Mouse (Mus musculus): ENCODE measurements at regions not wholly inside any gene's neighbourhood (a gene's known extent, or its start where the extent isn't known, plus 50 kb on each side); places are given as distances from the start of the nearest gene placed in this dataset.

DNA sequence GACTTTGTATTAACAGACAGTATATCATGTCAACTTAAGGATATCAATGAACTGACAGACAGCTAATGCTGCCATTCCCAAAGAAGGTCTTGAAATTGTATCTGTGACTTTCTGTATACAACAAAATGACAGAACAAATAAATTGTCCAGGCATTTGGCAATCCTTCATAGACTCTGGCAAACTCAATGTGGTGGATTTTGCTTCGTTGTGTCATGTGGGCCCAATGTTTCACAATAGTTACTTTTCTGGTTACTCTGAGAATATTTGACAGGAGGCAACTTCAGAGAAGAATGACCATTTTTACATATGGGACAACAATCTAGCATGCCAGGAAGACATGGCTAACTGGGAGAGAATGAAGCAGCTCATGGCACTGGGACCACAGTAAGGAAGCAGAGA lies 585.9 kb downstream of the Lmo4 start:
- Histone ChIP-seq H3K9ac (no peak overlapping the region), H3K4me1 (no peaks in the 10 kb centered on the region), H3K36me3 (no peaks in the 10 kb centered on the region), H3K27ac (replicated peaks) (no peak overlapping the region), H3K4me3 (replicated peaks) (no peak overlapping the region), H3K9me3 (replicated peaks) (no peaks in the 10 kb centered on the region), H3K27me3 (no peaks in the 10 kb centered on the region), H3K4me2 (replicated peaks) (no peak overlapping the region)
- ATAC-seq (ENCODE audit: insufficient number of reproducible peaks, low FRiP score, low TSS enrichment, low read depth) = no peak
- WGBS = 76% methylated on average over 1 of the region's 1 CpGs

DNA sequence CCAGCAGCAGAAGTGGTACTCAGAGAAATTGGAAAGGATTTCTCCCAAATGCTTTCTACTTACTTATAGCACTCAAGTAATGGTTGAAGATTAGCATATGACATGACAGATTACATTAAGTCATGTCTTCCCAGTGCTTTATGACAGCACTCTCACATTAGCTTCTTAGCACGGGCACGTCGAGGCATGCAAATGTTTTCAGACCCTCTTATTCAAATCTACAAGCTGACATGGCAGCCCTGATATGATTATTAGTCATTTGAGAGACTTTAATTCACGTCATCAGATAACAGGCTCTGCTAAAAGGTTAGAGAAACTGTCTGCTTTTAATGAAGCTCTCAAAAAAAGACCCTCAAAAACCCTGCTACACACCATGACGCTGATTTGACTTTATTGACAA lies 590.1 kb downstream of the Lmo4 start:
- Histone ChIP-seq H3K27ac (replicated peaks) (no peak overlapping the region), H3K36me3 (no peaks in the 10 kb centered on the region), H3K4me1 (0 out of 2 replicates have a peak, but pooled peaks cover 2% of the 10 kb centered on the region), H3K9me3 (replicated peaks) (no peaks in the 10 kb centered on the region), H3K4me3 (replicated peaks) (no peak overlapping the region), H3K9ac (no peak overlapping the region), H3K27me3 (no peaks in the 10 kb centered on the region), H3K4me2 (replicated peaks) (no peak overlapping the region)
- no peak for ATAC-seq (ENCODE audit: insufficient number of reproducible peaks, low FRiP score, low TSS enrichment, low read depth)
- 58% methylated on average over 5 of the region's 5 CpGs for WGBS

DNA sequence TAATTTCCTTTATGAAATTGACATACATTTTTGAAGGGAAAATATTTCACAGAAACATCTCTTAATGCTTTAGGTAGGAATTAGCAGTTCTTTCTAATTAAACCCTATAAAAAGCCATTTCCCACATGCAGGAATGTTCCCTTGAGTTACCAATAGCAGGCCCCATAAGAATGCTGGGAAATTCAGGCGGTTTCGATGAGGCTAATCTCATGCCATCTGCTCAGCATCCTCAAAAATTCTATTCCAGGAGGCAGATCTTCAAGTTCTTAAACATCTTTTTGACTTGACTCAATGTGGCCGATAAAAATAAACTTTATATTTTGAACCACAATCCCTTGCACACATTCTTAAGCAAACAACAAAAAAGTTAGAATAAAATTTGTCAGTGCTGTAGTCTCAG lies 591.0 kb downstream of the Lmo4 start:
- no peak overlapping the region for H3K4me2 ChIP-seq (replicated peaks)
- no peaks in the 10 kb centered on the region for H3K27me3 ChIP-seq
- H3K27ac ChIP-seq (replicated peaks) = no peak overlapping the region
- H3K4me3 ChIP-seq (replicated peaks) = no peak overlapping the region
- no peaks in the 10 kb centered on the region for H3K36me3 ChIP-seq
- ATAC-seq (ENCODE audit: insufficient number of reproducible peaks, low FRiP score, low TSS enrichment, low read depth) = no peak
- H3K4me1 ChIP-seq = 0 out of 2 replicates have a peak, but pooled peaks cover 9% of the 10 kb centered on the region
- 85% methylated on average over 3 of the region's 3 CpGs for WGBS
- no peak overlapping the region for H3K9ac ChIP-seq
- H3K9me3 ChIP-seq (replicated peaks) = no peaks in the 10 kb centered on the region

DNA sequence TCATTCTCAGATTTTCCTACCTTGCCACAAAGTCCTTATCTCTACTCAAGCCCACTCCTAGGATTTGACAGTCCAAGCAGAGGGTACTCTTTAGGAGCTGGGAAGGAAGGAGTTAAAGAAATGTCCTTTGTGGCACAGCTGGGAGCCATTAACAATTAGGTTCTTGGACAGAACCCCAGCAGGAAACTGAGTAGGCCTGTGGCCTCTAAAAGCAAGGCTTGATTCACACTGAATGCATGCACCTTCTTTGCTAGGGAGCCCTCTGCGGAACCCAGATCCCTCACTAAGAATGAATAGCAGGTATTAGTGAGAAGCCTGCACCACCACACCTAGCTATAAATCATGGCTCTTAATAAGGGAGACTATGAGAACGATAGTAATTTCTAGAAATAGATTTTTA lies 595.3 kb downstream of the Lmo4 start:
- Histone ChIP-seq H3K27ac (replicated peaks) (no peak overlapping the region), H3K36me3 (no peaks in the 10 kb centered on the region), H3K27me3 (no peaks in the 10 kb centered on the region), H3K4me2 (replicated peaks) (no peak overlapping the region), H3K9ac (no peak overlapping the region), H3K4me1 (0 out of 2 replicates have a peak, but pooled peaks cover 9% of the 10 kb centered on the region), H3K4me3 (replicated peaks) (no peak overlapping the region), H3K9me3 (replicated peaks) (no peaks in the 10 kb centered on the region)
- 38% methylated on average over 2 of the region's 2 CpGs for WGBS
- ATAC-seq (ENCODE audit: insufficient number of reproducible peaks, low FRiP score, low TSS enrichment, low read depth) = no peak

DNA sequence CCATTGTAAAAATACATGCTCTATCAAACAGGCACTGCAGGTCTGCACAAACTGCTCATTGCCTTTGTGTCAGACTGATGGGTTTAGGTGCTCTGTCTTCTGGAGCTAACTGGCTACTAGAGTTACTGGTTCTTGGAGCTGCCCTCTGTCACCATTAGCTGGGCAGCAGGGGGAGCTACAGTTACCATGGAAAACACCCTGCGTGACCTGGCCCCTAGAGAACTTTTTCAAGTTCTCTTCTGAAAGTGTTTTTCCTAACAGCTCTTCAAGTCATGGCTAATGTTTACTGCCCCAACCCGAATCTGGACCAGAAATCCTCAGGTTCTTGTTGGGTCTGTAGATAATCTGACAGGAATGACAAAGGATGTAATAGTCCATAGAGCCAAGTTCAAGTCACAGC lies 605.9 kb downstream of the Lmo4 start:
- no peaks in the 10 kb centered on the region for H3K27me3 ChIP-seq
- H3K9me3 ChIP-seq (replicated peaks) = no peaks in the 10 kb centered on the region
- H3K4me2 ChIP-seq (replicated peaks) = no peak overlapping the region
- WGBS = 45% methylated on average over 2 of the region's 2 CpGs
- no peak for ATAC-seq (ENCODE audit: insufficient number of reproducible peaks, low FRiP score, low TSS enrichment, low read depth)
- H3K4me1 ChIP-seq = peaks cover 6% of the 10 kb centered on the region; the same call in 1 of the 2 replicates
- H3K36me3 ChIP-seq = no peaks in the 10 kb centered on the region
- H3K4me3 ChIP-seq (replicated peaks) = no peak overlapping the region
- H3K27ac ChIP-seq (replicated peaks) = no peak overlapping the region
- no peak overlapping the region for H3K9ac ChIP-seq

DNA sequence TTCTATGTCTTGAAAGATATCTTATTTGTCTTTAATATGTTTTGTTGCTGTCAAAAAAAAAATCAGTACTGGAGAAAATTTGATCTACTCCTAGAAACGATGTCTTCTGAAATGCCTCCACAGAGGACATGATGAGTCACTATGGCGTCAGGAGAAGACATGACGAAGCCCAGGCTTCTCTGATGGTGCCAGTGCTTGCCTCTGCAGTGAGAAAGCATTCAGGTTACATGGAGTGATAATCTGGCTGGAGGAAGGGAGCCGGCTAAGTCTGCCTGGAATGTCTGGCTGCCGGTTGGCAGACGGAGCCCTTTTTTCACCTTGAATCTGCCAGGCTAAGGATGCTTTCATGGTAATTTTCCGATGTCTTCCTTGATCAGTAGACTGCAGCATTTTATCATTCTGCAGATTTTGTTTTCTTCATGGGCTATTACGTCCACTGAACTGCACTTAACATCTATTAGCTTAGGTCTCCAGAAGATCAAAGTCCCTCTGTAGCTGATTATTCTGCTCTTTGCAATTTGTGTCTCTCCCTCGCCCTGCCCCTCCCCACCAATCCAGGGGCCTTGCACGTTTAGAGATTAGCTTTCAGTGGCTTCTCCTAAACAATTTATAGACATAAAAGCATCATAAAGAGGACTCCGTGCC lies 607.9 kb downstream of the Lmo4 start:
- H3K4me3 ChIP-seq (replicated peaks) = no peak overlapping the region
- no peaks in the 10 kb centered on the region for H3K27me3 ChIP-seq
- H3K9me3 ChIP-seq (replicated peaks) = no peaks in the 10 kb centered on the region
- H3K36me3 ChIP-seq = no peaks in the 10 kb centered on the region
- H3K27ac ChIP-seq (replicated peaks) = no peak overlapping the region
- no peak for ATAC-seq (ENCODE audit: insufficient number of reproducible peaks, low FRiP score, low TSS enrichment, low read depth)
- H3K4me2 ChIP-seq (replicated peaks) = no peak overlapping the region
- H3K4me1 ChIP-seq = peaks cover 6% of the 10 kb centered on the region; the same call in 1 of the 2 replicates
- WGBS = 17% methylated on average over 11 of the region's 11 CpGs
- no peak overlapping the region for H3K9ac ChIP-seq

DNA sequence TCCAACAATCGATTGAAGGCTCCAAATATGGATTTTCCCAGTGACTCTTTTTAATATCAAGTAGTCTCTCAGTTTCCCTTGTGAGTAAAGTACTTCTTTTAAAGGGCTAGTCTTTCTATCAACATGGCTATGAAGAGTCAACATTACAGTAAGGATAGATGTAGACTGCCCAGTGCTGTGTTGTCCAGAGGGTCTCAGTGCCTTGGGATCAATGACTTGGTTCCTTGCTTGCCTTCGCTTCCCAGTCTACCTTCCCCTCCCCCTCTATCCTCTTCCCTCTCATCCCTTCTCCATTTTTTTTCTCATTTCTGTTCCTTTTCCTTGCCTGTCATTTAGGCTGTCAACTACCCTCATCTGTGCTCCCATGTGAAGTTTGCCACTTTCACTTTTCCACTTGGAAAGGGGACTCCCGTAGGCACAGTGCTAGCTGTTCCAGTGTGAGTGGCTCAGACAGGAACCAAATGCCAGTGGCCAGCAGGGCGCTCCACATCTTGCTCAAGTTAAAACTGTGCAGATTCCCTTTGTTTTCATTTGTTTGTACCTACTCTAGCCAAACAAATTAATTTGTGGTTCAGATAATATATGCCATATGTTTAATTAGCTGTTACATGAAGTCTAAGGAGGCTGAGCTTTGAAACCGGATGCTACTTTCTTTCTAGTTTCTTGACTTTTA lies 608.9 kb downstream of the Lmo4 start:
- no peak overlapping the region for H3K27ac ChIP-seq (replicated peaks)
- H3K4me1 ChIP-seq = peaks cover 6% of the 10 kb centered on the region; the same call in 1 of the 2 replicates
- no peak overlapping the region for H3K4me2 ChIP-seq (replicated peaks)
- no peaks in the 10 kb centered on the region for H3K36me3 ChIP-seq
- no peak overlapping the region for H3K9ac ChIP-seq
- no peaks in the 10 kb centered on the region for H3K9me3 ChIP-seq (replicated peaks)
- whole genome bisulfite sequencing = 50% methylated on average over 5 of the region's 5 CpGs
- ATAC-seq (ENCODE audit: insufficient number of reproducible peaks, low FRiP score, low TSS enrichment, low read depth) = no peak
- no peaks in the 10 kb centered on the region for H3K27me3 ChIP-seq
- H3K4me3 ChIP-seq (replicated peaks) = no peak overlapping the region

DNA sequence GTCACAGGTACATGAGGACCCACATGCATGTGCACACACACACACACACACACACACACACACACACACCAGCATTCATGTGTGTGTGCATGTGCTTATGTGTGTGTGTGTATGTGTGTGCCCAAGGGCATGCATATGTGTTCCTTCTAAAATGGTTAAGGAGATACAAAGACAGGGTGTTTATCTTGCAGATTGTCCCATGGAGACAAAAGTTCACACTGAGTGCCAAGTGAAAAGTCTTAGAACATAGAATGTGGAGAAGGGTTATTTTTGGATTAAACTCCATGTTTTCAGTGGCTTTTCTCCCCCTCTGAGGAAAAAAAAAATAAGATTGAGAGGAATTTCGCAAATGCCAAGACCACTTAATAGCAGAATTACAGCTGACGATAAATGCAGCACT lies 609.9 kb downstream of the Lmo4 start:
- Histone ChIP-seq H3K4me3 (replicated peaks) (no peak overlapping the region), H3K9me3 (replicated peaks) (no peaks in the 10 kb centered on the region), H3K9ac (no peak overlapping the region), H3K36me3 (no peaks in the 10 kb centered on the region), H3K27ac (replicated peaks) (no peak overlapping the region), H3K4me1 (peaks cover 6% of the 10 kb centered on the region; the same call in 1 of the 2 replicates), H3K4me2 (replicated peaks) (no peak overlapping the region), H3K27me3 (no peaks in the 10 kb centered on the region)
- 59% methylated on average over 2 of the region's 2 CpGs for WGBS
- no peak for ATAC-seq (ENCODE audit: insufficient number of reproducible peaks, low FRiP score, low TSS enrichment, low read depth)

DNA sequence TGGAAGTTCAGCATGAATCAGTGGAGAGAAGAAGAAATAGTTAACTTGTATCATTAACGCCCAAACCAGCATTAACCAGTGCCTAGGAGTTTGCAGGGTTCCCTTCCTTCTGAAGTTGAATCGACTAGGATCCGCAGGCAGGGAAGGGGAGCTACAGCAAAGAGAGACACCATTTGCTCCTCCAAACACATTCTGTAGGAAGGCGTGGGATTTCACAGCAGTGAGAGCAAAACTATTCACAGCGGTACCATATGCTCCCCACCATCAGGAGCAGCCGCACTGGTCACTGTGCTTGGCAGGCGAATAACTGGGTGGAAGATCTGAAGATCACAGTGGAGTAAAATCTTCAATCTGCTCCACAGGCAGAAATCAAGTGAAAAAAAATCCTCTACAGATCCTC lies 610.3 kb downstream of the Lmo4 start:
- Histone ChIP-seq H3K4me1 (peaks cover 6% of the 10 kb centered on the region; the same call in 1 of the 2 replicates), H3K4me3 (replicated peaks) (no peak overlapping the region), H3K9me3 (replicated peaks) (no peaks in the 10 kb centered on the region), H3K27ac (replicated peaks) (no peak overlapping the region), H3K36me3 (no peaks in the 10 kb centered on the region), H3K4me2 (replicated peaks) (no peak overlapping the region), H3K27me3 (no peaks in the 10 kb centered on the region), H3K9ac (no peak overlapping the region)
- WGBS = 76% methylated on average over 7 of the region's 7 CpGs
- no peak for ATAC-seq (ENCODE audit: insufficient number of reproducible peaks, low FRiP score, low TSS enrichment, low read depth)

DNA sequence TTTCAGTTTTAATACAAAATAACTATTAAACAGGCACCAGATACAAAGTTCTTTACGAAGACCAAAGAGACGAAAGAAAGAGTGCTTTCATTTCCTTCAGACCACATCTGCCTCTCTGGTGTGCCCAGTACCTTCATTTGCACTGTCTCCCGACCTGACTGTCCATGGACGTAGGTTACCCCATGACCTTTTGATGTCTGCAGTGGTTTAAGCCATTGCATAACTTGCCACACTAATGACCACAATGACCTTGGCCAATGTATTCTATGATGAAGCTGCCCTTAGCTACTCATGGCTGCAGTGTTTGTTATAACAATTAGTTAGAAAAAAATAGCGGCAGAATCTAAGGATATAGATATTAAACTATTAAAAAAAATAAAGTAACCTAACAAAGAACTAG lies 618.4 kb downstream of the Lmo4 start:
- H3K9ac ChIP-seq = no peak overlapping the region
- no peak overlapping the region for H3K4me3 ChIP-seq (replicated peaks)
- no peak overlapping the region for H3K27ac ChIP-seq (replicated peaks)
- H3K36me3 ChIP-seq = no peaks in the 10 kb centered on the region
- H3K9me3 ChIP-seq (replicated peaks) = no peaks in the 10 kb centered on the region
- no peak overlapping the region for H3K4me2 ChIP-seq (replicated peaks)
- H3K27me3 ChIP-seq = no peaks in the 10 kb centered on the region
- H3K4me1 ChIP-seq = no peaks in the 10 kb centered on the region
- ATAC-seq (ENCODE audit: insufficient number of reproducible peaks, low FRiP score, low TSS enrichment, low read depth) = no peak
- WGBS = 81% methylated on average over 5 of the region's 5 CpGs

DNA sequence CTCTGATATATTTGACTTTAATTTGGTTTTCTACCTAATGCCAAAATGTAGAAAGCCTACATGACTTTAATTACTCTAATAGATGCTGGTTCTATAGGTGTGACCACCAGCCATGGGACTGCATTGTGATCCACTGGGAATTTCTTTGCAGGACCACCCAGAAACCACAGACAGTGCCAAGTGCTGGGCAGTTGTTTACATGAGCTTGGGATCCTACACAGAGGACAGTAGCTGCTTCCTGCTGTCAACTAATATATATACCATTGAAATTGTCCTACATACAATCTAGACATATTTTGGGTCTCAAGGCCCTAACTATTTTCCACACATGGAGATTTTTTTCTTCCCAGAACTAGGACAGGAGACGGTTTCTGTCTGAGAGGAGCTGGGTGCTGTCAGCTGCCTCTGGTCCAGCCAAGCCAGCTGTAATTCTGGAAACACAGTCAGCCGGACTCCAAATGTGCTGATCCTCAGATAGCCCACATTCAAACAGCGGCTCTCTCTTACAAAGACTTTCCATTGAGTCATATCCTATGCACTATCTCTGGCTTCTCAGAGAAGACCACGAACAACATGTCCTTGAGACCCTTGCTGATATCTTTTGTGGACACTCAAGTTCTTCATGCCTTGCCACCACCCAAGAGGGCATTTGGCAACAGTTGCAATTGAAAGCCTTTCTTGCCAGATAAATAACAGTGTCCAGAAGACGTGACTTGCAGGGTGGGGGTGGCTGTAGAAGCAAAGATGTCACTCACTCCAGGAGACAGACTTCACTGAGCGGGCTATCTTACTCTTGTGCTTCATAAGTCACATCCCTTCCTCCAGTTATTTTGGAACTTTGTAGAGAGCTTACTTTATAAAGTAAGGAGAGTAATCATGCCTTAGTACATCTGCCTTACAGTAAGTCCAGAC lies 620.1 kb downstream of the Lmo4 start:
- H3K4me1 ChIP-seq = 0 out of 2 replicates have a peak, but pooled peaks cover 2% of the 10 kb centered on the region
- no peak overlapping the region for H3K4me3 ChIP-seq (replicated peaks)
- H3K36me3 ChIP-seq = no peaks in the 10 kb centered on the region
- whole genome bisulfite sequencing = 88% methylated on average over 6 of the region's 6 CpGs
- H3K9ac ChIP-seq = no peak overlapping the region
- no peak overlapping the region for H3K4me2 ChIP-seq (replicated peaks)
- no peaks in the 10 kb centered on the region for H3K27me3 ChIP-seq
- H3K9me3 ChIP-seq (replicated peaks) = no peaks in the 10 kb centered on the region
- H3K27ac ChIP-seq (replicated peaks) = no peak overlapping the region
- no peak for ATAC-seq (ENCODE audit: insufficient number of reproducible peaks, low FRiP score, low TSS enrichment, low read depth)

Measured in embryonic facial prominence, embryonic 15.5 days (tissue).